Mouse (Mus musculus): ENCODE measurements around the gene Gdpd4. TPM values are rescaled to one million over a fixed set of nuclear protein-coding genes. Genes with fewer than 3 reads are reported as not detected.

The Gdpd4 gene
- not detected in 2 replicates for polyA plus RNA-seq (2015; fragmentation: Nextera tagmentation; extraction: Ambion mirVana)

- Histone ChIP-seq H3K4me3 (ENCODE audit: low read length) (no peak within 1 kb of the TSS), H3K9me3 (ENCODE audit: low read length) (no peaks in the 10 kb centered on the region)
- no peak for ATAC-seq (ENCODE audit: low FRiP score, low TSS enrichment)
Observed at GRCm38 (mm10) chr7:97919742-97920141, at the start of gene Gdpd4. Gene Gdpd4 (plus strand): TSS chr7:97919955.

DNA sequence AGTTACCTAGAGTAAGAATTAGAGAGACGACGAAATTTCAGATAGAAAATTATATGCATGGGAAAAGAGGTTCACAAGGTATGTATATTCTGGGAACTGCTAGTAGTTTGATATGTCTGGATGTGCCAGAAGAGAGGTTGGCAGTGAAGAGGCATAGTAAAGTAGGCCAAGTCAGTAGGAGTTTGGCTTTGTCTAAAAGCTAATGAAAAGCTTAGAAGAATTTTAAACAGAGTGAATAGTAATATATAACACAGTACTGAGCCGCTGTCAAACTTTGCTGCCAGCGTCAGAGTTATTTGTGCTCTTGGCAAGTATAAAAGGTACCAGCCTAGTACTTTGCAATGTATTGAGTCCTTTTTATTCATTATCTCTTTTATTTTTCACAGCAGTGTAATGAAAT, 47.4 kb upstream of the Gdpd4 start:
- ATAC-seq (ENCODE audit: low FRiP score, low TSS enrichment) = no peak
- WGBS = 91% methylated on average over 4 of the region's 4 CpGs
- no peak overlapping the region for H3K4me3 ChIP-seq (ENCODE audit: low read length)
- H3K27me3 ChIP-seq (ENCODE audit: insufficient read depth, low read length) = no peaks in the 10 kb centered on the region
- no peaks in the 10 kb centered on the region for H3K4me1 ChIP-seq (ENCODE audit: insufficient read depth, low read length)
- no peak overlapping the region for H3K9ac ChIP-seq (replicated peaks; ENCODE audit: low read length)
- H3K27ac ChIP-seq (ENCODE audit: low read length) = no peak overlapping the region
- no peaks in the 10 kb centered on the region for H3K36me3 ChIP-seq (ENCODE audit: insufficient read depth, low read length)
- no peaks in the 10 kb centered on the region for H3K9me3 ChIP-seq (ENCODE audit: low read length)
- no peak overlapping the region for H3K4me2 ChIP-seq (replicated peaks; ENCODE audit: low read depth, low read length)

More at GRCm38 (mm10) chr7:97919742-97920141, at the start of gene Gdpd4:
- WGBS = 75% methylated on average over 12 of the region's 12 CpGs
- no peaks in the 10 kb centered on the region for H3K36me3 ChIP-seq (ENCODE audit: insufficient read depth, low read length)
- no peak within 1 kb of the TSS for H3K9ac ChIP-seq (replicated peaks; ENCODE audit: low read length)
- H3K27me3 ChIP-seq (ENCODE audit: insufficient read depth, low read length) = no peaks in the 10 kb centered on the region
- H3K4me2 ChIP-seq (replicated peaks; ENCODE audit: low read depth, low read length) = no peak within 1 kb of the TSS
- no peak within 1 kb of the TSS for H3K27ac ChIP-seq (ENCODE audit: low read length)
- H3K4me1 ChIP-seq (ENCODE audit: insufficient read depth, low read length) = no peaks in the 10 kb centered on the region

DNA sequence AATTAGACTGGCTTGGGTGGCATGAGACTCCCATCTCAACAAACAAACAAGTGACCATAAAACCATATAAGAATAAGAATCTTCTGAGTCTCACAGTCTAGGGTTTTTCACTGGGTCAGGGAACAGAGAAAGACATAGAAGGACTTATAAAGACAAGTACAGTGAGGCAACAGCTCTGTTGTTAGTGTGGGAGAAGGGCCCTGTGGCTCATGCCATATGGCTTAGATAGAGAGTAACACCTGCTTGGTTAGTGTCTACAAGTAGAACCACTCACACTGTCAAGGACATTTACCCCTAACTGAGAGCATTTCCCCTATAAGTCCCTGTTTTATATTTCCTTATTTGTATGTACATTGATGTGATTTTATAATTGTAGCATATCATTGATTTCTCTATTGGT, 46.4 kb upstream of the Gdpd4 start:
- Histone ChIP-seq H3K27me3 (ENCODE audit: insufficient read depth, low read length) (no peaks in the 10 kb centered on the region), H3K9ac (replicated peaks; ENCODE audit: low read length) (no peak overlapping the region), H3K4me3 (ENCODE audit: low read length) (no peak overlapping the region), H3K9me3 (ENCODE audit: low read length) (no peaks in the 10 kb centered on the region), H3K4me1 (ENCODE audit: insufficient read depth, low read length) (no peaks in the 10 kb centered on the region), H3K4me2 (replicated peaks; ENCODE audit: low read depth, low read length) (no peak overlapping the region), H3K27ac (ENCODE audit: low read length) (no peak overlapping the region), H3K36me3 (ENCODE audit: insufficient read depth, low read length) (no peaks in the 10 kb centered on the region)
- no peak for ATAC-seq (ENCODE audit: low FRiP score, low TSS enrichment)

DNA sequence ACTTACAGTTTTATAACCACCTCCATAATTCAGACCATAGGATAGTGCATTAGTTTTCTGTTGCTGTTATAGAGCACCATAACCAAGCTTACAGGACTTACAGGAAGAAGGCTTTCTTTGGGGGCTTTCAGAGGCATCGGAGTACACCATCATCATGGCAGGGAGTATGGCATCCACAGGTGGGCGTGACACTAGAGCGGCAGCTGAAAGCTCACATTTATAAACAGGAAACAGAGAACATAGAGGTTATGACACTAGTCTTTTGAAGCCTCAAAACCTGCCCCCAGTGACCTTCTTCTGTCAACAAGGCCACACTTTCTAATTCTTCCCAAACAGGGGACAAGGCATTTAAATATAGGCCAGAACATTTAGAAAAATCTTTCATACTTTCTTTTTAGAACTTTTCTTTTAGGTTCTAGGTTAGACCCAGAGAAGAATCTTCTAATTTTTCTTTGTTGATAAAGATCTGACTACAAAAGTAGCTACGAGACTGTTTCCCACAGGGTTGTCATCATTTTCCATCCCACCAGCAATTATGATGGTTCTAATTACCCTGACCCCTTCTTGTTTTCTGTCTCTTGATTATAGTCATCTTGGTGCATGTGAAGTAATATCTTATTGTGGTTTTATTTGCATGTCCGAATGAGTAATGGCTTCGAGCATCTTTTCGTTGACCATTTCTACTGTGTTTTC, 41.8 kb upstream of the Gdpd4 start:
- Histone ChIP-seq H3K9ac (replicated peaks; ENCODE audit: low read length) (no peak overlapping the region), H3K9me3 (ENCODE audit: low read length) (no peaks in the 10 kb centered on the region), H3K27me3 (ENCODE audit: insufficient read depth, low read length) (no peaks in the 10 kb centered on the region), H3K4me2 (replicated peaks; ENCODE audit: low read depth, low read length) (no peak overlapping the region), H3K4me1 (ENCODE audit: insufficient read depth, low read length) (no peaks in the 10 kb centered on the region), H3K27ac (ENCODE audit: low read length) (no peak overlapping the region), H3K4me3 (ENCODE audit: low read length) (no peak overlapping the region), H3K36me3 (ENCODE audit: insufficient read depth, low read length) (no peaks in the 10 kb centered on the region)
- ATAC-seq (ENCODE audit: low FRiP score, low TSS enrichment) = no peak
- 78% methylated on average over 7 of the region's 7 CpGs for WGBS

GRCm38 (mm10) chr7:97911646-97912045, 8.1 kb upstream of the Gdpd4 start:
- H3K27ac ChIP-seq (ENCODE audit: low read length) = no peak overlapping the region
- H3K9me3 ChIP-seq (ENCODE audit: low read length) = no peaks in the 10 kb centered on the region
- no peaks in the 10 kb centered on the region for H3K27me3 ChIP-seq (ENCODE audit: insufficient read depth, low read length)
- no peak for ATAC-seq (ENCODE audit: low FRiP score, low TSS enrichment)
- no peaks in the 10 kb centered on the region for H3K36me3 ChIP-seq (ENCODE audit: insufficient read depth, low read length)
- no peak overlapping the region for H3K4me3 ChIP-seq (ENCODE audit: low read length)
- WGBS = 68% methylated on average over 3 of the region's 3 CpGs
- no peak overlapping the region for H3K4me2 ChIP-seq (replicated peaks; ENCODE audit: low read depth, low read length)
- no peaks in the 10 kb centered on the region for H3K4me1 ChIP-seq (ENCODE audit: insufficient read depth, low read length)
- H3K9ac ChIP-seq (replicated peaks; ENCODE audit: low read length) = no peak overlapping the region

DNA sequence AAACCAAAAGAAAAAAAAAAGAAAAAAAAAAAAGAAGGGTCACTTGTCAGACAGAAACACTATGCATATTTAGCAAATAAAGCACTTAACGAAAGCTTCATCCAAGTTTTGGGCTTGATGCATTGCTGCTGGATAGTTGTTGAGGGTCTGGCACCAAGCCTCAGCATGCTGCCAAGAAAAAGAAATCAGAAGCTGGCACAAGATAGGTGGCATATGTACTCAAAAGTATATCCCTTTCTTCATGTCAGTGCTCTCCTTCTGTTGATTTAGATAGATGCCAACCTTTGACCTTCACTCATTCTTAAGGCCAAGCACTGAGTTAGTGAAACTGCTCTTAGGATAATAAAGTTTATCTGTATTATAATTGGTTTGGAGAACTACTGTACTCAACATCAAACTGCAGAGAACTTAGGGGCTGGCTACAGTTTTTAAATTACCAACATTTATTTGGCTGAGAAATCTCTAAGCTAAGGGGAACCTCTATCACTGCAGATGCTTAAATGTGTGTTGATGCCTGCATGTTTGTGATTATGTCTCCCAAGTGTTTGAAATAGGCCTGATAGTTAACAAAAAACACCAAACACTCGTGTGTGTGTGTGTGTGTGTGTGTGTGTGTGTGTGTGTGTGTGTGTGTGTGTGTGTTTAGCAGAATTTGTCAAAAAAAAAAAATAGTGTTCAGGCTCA, 4.8 kb upstream of the Gdpd4 start:
- no peak overlapping the region for H3K4me3 ChIP-seq (ENCODE audit: low read length)
- WGBS = 75% methylated on average over 2 of the region's 2 CpGs
- ATAC-seq (ENCODE audit: low FRiP score, low TSS enrichment) = no peak

GRCm38 (mm10) chr7:97925819-97926218, 6.1 kb downstream of the Gdpd4 start:
- no peak for ATAC-seq (ENCODE audit: low FRiP score, low TSS enrichment)
- no peak overlapping the region for H3K9ac ChIP-seq (replicated peaks; ENCODE audit: low read length)
- no peak overlapping the region for H3K27ac ChIP-seq (ENCODE audit: low read length)

More for the DNA sequence above, 4.8 kb upstream of the Gdpd4 start:
- Histone ChIP-seq H3K4me1 (ENCODE audit: insufficient read depth, low read length) (no peaks in the 10 kb centered on the region), H3K4me2 (replicated peaks; ENCODE audit: low read depth, low read length) (no peak overlapping the region), H3K9me3 (ENCODE audit: low read length) (no peaks in the 10 kb centered on the region), H3K27ac (ENCODE audit: low read length) (no peak overlapping the region), H3K27me3 (ENCODE audit: insufficient read depth, low read length) (no peaks in the 10 kb centered on the region), H3K9ac (replicated peaks; ENCODE audit: low read length) (no peak overlapping the region), H3K36me3 (ENCODE audit: insufficient read depth, low read length) (no peaks in the 10 kb centered on the region)

GRCm38 (mm10) chr7:97926978-97927377, 7.2 kb downstream of the Gdpd4 start:
- Histone ChIP-seq H3K27ac (ENCODE audit: low read length) (no peak overlapping the region), H3K4me3 (ENCODE audit: low read length) (no peak overlapping the region), H3K36me3 (ENCODE audit: insufficient read depth, low read length) (no peaks in the 10 kb centered on the region), H3K4me2 (replicated peaks; ENCODE audit: low read depth, low read length) (no peak overlapping the region), H3K4me1 (ENCODE audit: insufficient read depth, low read length) (no peaks in the 10 kb centered on the region), H3K27me3 (ENCODE audit: insufficient read depth, low read length) (no peaks in the 10 kb centered on the region), H3K9me3 (ENCODE audit: low read length) (no peaks in the 10 kb centered on the region), H3K9ac (replicated peaks; ENCODE audit: low read length) (no peak overlapping the region)
- ATAC-seq (ENCODE audit: low FRiP score, low TSS enrichment) = no peak
- WGBS = 86% methylated on average over 5 of the region's 5 CpGs

More at GRCm38 (mm10) chr7:97925819-97926218, 6.1 kb downstream of the Gdpd4 start:
- 69% methylated on average over 1 of the region's 1 CpGs for WGBS
- no peaks in the 10 kb centered on the region for H3K27me3 ChIP-seq (ENCODE audit: insufficient read depth, low read length)
- no peaks in the 10 kb centered on the region for H3K9me3 ChIP-seq (ENCODE audit: low read length)
- no peak overlapping the region for H3K4me2 ChIP-seq (replicated peaks; ENCODE audit: low read depth, low read length)
- no peak overlapping the region for H3K4me3 ChIP-seq (ENCODE audit: low read length)
- H3K4me1 ChIP-seq (ENCODE audit: insufficient read depth, low read length) = no peaks in the 10 kb centered on the region
- H3K36me3 ChIP-seq (ENCODE audit: insufficient read depth, low read length) = no peaks in the 10 kb centered on the region

- WGBS = 87% methylated on average over 1 of the region's 1 CpGs
- H3K4me1 ChIP-seq (ENCODE audit: insufficient read depth, low read length) = no peaks in the 10 kb centered on the region
- no peak overlapping the region for H3K9ac ChIP-seq (replicated peaks; ENCODE audit: low read length)
- no peak overlapping the region for H3K4me3 ChIP-seq (ENCODE audit: low read length)
- H3K36me3 ChIP-seq (ENCODE audit: insufficient read depth, low read length) = no peaks in the 10 kb centered on the region
- ATAC-seq (ENCODE audit: low FRiP score, low TSS enrichment) = no peak
- no peaks in the 10 kb centered on the region for H3K27me3 ChIP-seq (ENCODE audit: insufficient read depth, low read length)
- H3K27ac ChIP-seq (ENCODE audit: low read length) = no peak overlapping the region
- no peak overlapping the region for H3K4me2 ChIP-seq (replicated peaks; ENCODE audit: low read depth, low read length)
- no peaks in the 10 kb centered on the region for H3K9me3 ChIP-seq (ENCODE audit: low read length)
Observed at GRCm38 (mm10) chr7:97944485-97944884, 24.7 kb downstream of the Gdpd4 start.

DNA sequence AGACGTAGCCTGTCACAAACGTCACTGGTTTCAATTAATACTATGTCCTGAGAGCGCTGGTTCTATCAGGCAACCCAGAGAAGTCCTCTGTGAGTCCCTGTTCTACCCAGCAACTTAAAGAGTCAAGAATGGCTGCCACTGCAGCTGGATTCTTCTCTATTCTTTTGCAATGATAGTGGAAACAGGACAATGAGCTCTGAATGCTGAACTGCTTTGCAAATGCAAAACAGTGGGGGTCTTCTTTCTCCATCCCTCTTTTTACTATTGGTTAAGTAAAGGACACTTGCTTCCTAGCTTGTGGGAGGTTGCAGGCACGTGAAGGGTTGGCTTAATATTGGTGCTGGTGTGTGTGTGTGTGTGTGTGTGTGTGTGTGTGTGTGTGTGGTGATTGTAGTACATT, 52.7 kb downstream of the Gdpd4 start:
- no peak overlapping the region for H3K9ac ChIP-seq (replicated peaks; ENCODE audit: low read length)
- H3K36me3 ChIP-seq (ENCODE audit: insufficient read depth, low read length) = no peaks in the 10 kb centered on the region
- H3K9me3 ChIP-seq (ENCODE audit: low read length) = no peaks in the 10 kb centered on the region
- ATAC-seq (ENCODE audit: low FRiP score, low TSS enrichment) = no peak
- 37% methylated on average over 4 of the region's 4 CpGs for WGBS
- no peak overlapping the region for H3K27ac ChIP-seq (ENCODE audit: low read length)
- no peak overlapping the region for H3K4me2 ChIP-seq (replicated peaks; ENCODE audit: low read depth, low read length)
- H3K27me3 ChIP-seq (ENCODE audit: insufficient read depth, low read length) = no peaks in the 10 kb centered on the region
- H3K4me1 ChIP-seq (ENCODE audit: insufficient read depth, low read length) = no peaks in the 10 kb centered on the region
- no peak overlapping the region for H3K4me3 ChIP-seq (ENCODE audit: low read length)
